Mouse (Mus musculus) urinary bladder, postnatal 4 days (tissue): ENCODE measurements around the gene Ndufv1.
"Not testable (repeated sequence)": the region's sequence is repeated elsewhere in the genome, so short reads cannot be mapped to it uniquely, and the experiment has no call there.

Experiments used
- DNase-seq, 2 experiments: peaks; one replicate each; pipeline ENCODE4 v3.0.0; 2021 to 2022; ENCODE audit warnings: low spot score in 2 of 2

Gene Ndufv1

DNA sequence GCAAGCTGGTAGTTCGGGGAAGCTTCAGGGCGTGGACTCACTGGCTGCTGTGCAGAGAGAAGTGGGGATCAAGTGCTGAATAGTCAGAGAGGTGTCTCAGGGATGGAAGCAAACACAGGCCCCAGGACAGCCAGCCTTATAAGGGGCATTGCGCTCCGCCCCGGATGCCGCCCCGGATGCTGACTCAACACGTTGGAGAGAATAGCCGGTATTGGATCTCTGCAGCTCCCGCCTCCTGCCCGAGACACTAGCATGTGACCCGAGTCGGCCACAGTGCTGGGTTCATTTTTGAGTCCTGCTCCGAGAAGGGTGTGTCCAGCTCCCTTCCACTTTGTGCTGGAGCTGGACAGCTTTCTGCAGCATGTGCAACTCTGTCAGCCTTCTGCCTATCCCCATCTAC lies 29.5 kb upstream of the Ndufv1 start:
- peak; percentile 38 to 66 for DNase-seq

DNA sequence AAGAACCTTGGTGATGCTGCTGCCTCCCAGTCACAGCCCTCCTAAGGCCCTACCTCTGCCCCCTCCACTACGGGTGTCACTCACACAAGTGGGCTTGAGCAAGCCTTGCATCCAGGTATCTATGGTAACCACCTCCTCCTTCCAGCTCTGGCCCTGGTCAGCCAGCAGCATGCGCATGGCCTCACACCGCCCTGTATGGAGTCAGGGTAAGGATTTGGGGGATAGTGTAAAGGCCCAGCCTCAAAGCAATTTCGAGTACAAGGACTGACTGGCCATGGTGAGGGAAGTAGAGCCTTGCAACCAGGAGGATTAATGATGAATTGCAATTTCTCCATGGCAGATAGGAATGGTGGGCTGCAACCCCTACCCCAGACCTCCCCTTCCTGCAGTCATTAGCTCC lies 28.9 kb upstream of the Ndufv1 start:
- not testable (repeated sequence) for DNase-seq

- not testable (repeated sequence) for DNase-seq
These were observed 28.3 kb upstream of the Ndufv1 start for GRCm38 (mm10) chr19:4040941-4041340.

- peak; percentile 85 to 86 for DNase-seq
These were observed 25.2 kb upstream of the Ndufv1 start, which contains the start of gene Gstp1 for GRCm38 (mm10) chr19:4037788-4038232. Gene Gstp1, minus strand, starts transcription at chr19:4037985.

DNA sequence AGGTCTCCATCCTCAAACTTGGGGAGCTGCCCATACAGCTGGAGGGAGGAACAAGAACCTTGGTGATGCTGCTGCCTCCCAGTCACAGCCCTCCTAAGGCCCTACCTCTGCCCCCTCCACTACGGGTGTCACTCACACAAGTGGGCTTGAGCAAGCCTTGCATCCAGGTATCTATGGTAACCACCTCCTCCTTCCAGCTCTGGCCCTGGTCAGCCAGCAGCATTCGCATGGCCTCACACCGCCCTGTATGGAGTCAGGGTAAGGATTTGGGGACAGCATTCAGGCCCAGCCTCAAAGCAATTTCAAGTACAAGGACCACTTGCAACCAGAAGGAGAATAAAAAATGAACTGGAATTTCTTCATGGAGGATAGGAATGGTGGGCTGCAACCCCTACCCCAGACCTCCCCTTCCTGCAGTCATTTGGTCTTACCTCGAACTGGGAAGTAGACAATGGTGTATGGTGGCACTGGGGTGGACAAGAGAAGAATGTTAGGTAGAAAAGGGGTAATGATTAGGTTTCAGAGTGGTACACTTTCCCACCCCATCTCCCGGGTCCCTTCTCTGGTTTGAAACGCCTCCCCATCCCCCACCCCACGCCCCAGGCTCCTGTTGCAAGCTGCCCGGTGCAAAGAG lies 24.7 kb upstream of the Ndufv1 start:
- not testable (repeated sequence) for DNase-seq

DNA sequence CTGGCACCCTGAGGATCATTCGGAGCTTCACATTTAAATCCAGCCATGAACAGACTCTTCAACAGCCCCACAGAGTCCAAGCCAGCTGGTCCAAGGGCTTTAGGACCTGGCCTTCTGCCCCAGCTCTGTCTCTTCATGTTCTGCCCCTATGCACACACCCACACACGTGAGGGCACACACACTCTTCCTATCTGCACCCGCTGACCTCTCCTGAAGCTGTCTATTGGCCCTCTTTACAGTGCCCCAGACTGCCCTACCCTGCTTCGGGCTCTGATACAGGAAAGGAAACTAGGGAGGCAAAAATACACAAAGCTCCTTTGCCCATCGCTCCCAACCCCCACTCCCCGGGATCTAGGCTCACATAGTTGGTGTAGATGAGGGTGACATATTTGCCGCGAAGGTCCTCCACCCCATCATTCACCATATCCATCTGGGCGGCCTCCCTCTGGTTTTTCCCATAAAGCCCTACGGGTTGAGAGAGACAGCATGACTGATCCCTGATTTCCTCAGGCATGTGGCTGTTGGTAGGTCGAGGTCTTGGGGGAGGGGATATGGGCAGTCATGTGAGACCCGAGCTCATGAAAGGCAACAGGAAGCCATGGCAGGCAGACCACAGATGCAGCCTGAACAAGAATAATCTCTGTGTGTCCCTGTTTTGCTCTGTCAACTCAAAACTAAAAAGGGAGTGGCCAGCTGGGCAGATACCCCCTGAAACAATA lies 23.9 kb upstream of the Ndufv1 start:
- no peak for DNase-seq

GRCm38 (mm10) chr19:4033742-4034141 lies 21.1 kb upstream of the Ndufv1 start:
- no peak for DNase-seq

GRCm38 (mm10) chr19:4033298-4033697 lies 20.7 kb upstream of the Ndufv1 start:
- no peak for DNase-seq

GRCm38 (mm10) chr19:4032668-4033067 lies 20.1 kb upstream of the Ndufv1 start:
- DNase-seq: no peak

GRCm38 (mm10) chr19:4027576-4027975 lies 15.0 kb upstream of the Ndufv1 start:
- no peak for DNase-seq

DNA sequence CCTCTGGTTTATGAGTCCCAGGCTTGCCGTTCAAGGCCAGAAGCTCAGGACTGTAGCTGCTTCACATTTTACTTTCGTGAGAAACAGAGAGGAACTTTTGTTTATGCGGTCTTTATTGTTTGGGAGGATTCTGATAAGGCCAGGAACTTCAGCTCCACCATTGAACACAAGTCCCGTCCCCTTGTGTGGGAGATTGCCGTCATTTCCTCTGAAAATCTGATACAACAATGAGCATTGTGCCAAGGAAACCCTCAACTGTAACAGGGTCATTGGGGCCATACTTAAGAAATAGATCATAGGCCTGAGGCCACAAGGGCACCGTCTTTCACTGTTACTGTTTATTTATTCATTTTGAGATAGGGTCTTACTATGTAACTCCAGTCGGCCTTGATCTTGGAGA lies 10.6 kb upstream of the Ndufv1 start:
- no peak for DNase-seq

DNA sequence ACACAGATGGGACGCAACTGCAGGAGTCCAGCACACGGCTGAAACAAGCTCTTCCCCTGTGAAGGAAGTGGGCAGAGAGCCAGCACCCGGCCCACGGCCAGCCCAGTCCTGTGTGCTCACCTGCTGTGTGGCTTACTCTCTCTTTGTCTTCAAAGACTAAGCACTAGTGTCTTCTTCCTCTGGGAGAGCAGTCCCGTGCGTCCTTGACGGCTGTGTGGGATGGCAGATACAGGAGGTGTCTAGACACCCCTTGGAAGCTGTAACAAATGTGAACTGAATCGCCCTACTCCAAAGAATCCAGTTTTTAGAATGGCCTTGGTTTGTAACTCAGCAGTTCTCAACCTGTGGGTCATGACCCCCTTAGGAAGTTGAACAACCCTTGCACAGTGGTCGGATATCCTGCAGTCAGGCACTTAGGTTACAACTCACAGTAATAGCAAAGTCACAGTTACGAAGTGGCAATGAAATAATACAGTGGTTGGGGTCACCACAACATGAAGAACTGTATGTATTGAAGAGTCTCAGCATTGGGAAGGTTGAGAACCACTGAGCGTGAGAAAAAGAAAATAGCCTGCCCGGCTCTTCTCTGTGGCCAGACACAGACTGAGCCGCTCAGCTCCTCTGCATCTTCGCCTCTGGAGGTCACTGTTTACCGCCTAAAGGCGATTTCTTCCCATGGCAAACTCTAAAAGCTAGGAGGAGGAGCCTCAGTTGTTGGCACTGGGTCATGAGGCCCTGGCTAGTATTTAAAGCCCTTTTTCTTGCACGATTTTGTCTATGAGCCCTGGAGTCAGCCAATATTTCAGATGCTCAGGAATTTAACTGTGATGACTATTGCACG lies 6.4 kb upstream of the Ndufv1 start:
- DNase-seq: peak; percentile 79 to 81

- no peak for DNase-seq
These were observed 5.4 kb upstream of the Ndufv1 start for GRCm38 (mm10) chr19:4017921-4018587.

GRCm38 (mm10) chr19:4015635-4016034 lies 3.0 kb upstream of the Ndufv1 start:
- DNase-seq: no peak

DNA sequence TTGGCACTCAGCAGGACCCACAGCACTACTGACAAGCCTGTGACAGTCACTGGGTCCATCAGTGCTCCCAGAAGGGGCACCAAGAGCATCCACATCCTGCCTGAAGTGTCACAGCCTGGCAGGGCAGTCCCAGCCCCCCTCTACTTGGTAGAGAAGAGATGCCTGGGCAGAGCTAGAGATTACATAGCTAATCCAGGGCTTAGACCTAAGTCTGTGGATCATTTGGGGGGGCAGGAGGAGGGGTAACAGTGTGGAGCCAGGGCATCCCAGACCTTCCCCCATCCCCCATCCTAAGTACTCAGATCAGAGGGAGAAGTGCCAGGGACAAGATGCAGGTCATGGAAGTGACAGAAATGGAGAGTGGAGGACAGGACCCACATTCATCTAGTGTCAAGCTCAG lies 2.2 kb upstream of the Ndufv1 start:
- no peak for DNase-seq

DNA sequence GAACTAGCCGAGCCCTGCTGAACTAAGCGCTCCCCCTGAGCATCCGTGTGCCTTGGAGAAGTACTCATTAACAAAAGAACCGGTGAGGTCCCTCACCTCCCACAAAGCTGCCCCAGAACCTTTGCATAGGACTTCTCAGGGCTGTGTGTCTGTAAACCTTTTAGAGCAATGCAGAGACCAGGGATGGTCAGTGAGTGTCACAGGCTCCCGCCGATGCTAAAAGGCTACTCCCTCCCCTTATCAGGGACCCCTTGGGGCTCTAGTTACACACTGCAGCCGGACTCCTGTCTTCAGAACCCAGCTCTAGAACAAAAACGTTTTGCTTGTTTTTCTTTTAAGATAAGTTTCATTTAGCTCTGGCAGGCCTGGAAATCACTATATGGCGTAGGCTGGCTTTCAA lies 460 bp upstream of the Ndufv1 start:
- no peak for DNase-seq

GRCm38 (mm10) chr19:4011086-4011485 lies 1.5 kb downstream of the Ndufv1 start:
- DNase-seq: no peak

- no peak for DNase-seq
These were observed 6.6 kb downstream of the Ndufv1 start for GRCm38 (mm10) chr19:4005971-4006370.

- no peak for DNase-seq
These were observed 7.5 kb downstream of the Ndufv1 start for GRCm38 (mm10) chr19:4005091-4005490.

- DNase-seq: no peak
These were observed 8.3 kb downstream of the Ndufv1 start for GRCm38 (mm10) chr19:4004331-4004730.

DNA sequence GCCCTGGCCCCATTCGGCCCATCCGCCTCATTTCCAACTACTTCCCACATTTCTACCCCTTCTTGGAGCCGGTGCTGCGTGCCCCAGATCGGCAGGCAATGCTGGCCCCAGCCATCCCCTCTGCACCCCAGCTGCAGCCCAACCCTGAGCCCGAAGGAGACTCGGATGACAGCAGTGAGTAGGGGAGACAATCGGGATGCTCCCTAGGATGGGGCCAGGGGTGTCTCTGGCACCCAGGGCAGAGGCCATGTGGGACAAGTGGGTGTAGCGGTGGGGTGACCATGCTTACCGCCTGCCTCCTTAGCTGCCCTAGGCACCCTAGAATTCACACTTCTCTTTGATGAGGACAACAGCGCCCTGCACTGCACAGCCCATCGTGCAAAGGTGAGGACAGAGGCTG lies 9.0 kb downstream of the Ndufv1 start:
- DNase-seq: no peak

DNA sequence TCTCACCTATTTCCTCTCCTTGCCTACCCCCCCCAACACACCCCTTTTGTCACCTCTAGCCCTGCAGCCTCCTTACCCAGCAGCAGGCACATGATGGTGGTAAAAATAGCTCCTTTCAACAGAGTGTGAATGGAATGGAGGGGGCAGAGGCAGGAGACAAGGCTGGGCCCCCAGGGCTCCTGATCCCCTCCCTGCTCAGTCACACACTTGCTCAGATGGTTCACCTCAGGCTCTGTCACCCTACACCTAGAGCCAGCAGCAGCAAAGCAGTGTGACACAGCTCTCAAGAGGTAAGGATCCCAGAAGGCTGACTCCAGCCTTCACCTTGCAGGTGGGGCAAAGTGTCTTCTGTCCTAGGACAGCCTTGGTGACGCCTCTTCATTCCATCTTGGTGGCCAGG lies 9.5 kb downstream of the Ndufv1 start, which contains the start of gene Doc2g:
TSS of gene Doc2g (plus strand) at position 202 of the 400 bp plus-strand sequence.
- DNase-seq: no peak
